Mouse (Mus musculus) colon, adult 2 months (tissue): ENCODE measurements around the gene Akap1. TPM values are rescaled to one million over a fixed set of nuclear protein-coding genes. Genes with fewer than 3 reads are reported as not detected.

ENCODE experiments used
- polyA plus RNA-seq: library from polyadenylated mRNA; depleted of rRNA; stranded (reverse); fragments of >200 nt; gene quantifications from 2 replicates; pipeline ENCODE4 v1.2.3, GENCODE M21; 2012; rRNA removed

Akap1 gene
- polyA plus RNA-seq: 54.3 and 55.6 TPM in 2 replicates

GRCm38 (mm10) chr11:88864458-88865197, at the start of gene Akap1:
TSS of gene Akap1 (minus strand) at chr11:88864586.

Other genes with a start within 250 kb of the Akap1 start
- gene Msi2, start 146.1 kb downstream of the Akap1 start, polyA plus RNA-seq: 24.3 and 25.0 TPM in 2 replicates
- 18.5 and 23.6 TPM in 2 replicates for gene Scpep1, start 90.9 kb upstream of the Akap1 start, polyA plus RNA-seq
- 0.24 TPM in 1 of 2 replicates, not detected in the other for gene Elobl, start 102.3 kb upstream of the Akap1 start, polyA plus RNA-seq
- gene Coil, start 105.7 kb upstream of the Akap1 start, polyA plus RNA-seq: 2.9 and 4.3 TPM in 2 replicates
- 73.6 and 80.4 TPM in 2 replicates for gene Trim25, start 134.8 kb upstream of the Akap1 start, polyA plus RNA-seq
- 3.8 and 4.2 TPM in 2 replicates for gene Dgke, start 202.3 kb upstream of the Akap1 start, polyA plus RNA-seq
- not detected in 2 replicates for gene Gm525, start 209.3 kb upstream of the Akap1 start, polyA plus RNA-seq